Mouse (Mus musculus) megakaryocyte, embryonic 14.5 days (primary cell): ENCODE measurements around the gene Ephx1. TPM values are rescaled to one million over a fixed set of nuclear protein-coding genes. Genes with fewer than 3 reads are reported as not detected.
A peak's percentile ranks its signal among the peaks of the same experiment; 100 is the strongest.

Experiments
- H3K27me3 ChIP-seq: replicated peaks from 2 replicates; pipeline ENCODE3; 2012; ENCODE audit warnings: inconsistent platforms
- H3K36me3 ChIP-seq: replicated peaks from 2 replicates; pipeline ENCODE3; 2012; ENCODE audit warnings: low read length, inconsistent platforms, mixed read lengths
- H3K4me1 ChIP-seq: 2 replicates; pipeline ENCODE4 v1.6.1; 2012; ENCODE audit warnings: inconsistent platforms
- H3K4me3 ChIP-seq: replicated peaks from 2 replicates; pipeline ENCODE3; 2012; ENCODE audit warnings: moderate library complexity, mild to moderate bottlenecking, inconsistent platforms
- H3K9me3 ChIP-seq: 2 replicates; pipeline ENCODE4 v1.6.1; 2012; ENCODE audit warnings: inconsistent platforms
- FLI1 ChIP-seq: IDR thresholded peaks from 2 replicates; pipeline ENCODE4 v1.6.1; 2012; ENCODE audit warnings: low read length, inconsistent platforms, mixed read lengths
- GATA1 ChIP-seq: IDR thresholded peaks from 3 replicates; pipeline ENCODE4 v1.6.1; 2012; ENCODE audit warnings: mixed read lengths, low read length, inconsistent platforms, borderline replicate concordance
- polyA plus RNA-seq: library from polyadenylated mRNA; stranded (reverse); fragments of >175 nt; gene quantifications from 2 replicates; pipeline ENCODE4 v1.2.3, GENCODE M21; 2012; ENCODE audit warnings: low replicate concordance; ENCODE audit not compliant: insufficient read depth

The Ephx1 gene
- polyA plus RNA-seq, 1 experiment = not detected

DNA sequence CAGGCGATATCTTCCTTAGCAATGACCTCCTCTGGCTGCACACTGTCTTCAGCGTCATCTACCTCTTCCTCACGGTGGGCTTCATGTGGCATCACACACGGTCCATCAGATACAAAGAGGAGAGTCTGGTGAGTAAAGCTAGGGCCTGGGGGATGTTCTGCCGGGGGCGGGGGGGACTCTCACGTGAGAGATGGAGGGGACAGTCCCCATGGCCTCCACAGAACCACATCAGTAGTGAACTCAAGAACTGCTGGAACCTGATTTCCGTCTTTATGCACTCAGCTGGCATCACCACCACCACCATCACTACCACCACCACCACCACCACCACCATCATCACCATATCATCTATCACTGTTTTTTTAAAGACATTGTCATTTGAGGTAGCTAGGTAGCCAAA, 64.3 kb downstream of the Ephx1 start:
- peak overlapping the region; percentile 66 for H3K4me3 ChIP-seq
- TF ChIP-seq FLI1 (no peak), GATA1 (no peak)
- H3K27me3 ChIP-seq = no peaks in the 10 kb centered on the region
- H3K4me1 ChIP-seq = peaks cover 33% of the 10 kb centered on the region
- no peaks in the 10 kb centered on the region for H3K9me3 ChIP-seq
- H3K36me3 ChIP-seq = peaks cover 95% of the 10 kb centered on the region

DNA sequence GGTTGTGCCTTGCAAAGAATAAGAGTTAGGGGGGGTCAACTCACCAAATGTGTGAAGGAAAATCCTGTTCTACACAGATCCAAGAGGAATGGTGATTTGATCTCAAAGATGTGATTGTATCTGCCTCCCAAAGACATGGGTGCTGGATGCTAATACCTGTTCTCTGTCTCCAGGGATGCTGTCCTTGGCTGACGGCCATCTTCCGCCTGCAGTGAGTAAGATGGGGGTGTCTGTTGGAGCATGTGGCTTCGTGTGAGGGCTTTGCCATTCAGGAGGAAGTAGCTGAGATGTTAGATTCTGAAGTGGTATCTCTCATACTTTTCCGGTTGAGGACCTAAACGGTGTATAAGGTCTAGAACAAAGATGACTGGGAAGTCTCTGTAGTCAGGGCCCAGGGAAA, 67.9 kb downstream of the Ephx1 start:
- no peaks in the 10 kb centered on the region for H3K27me3 ChIP-seq
- H3K9me3 ChIP-seq = no peaks in the 10 kb centered on the region
- H3K36me3 ChIP-seq = peaks cover 92% of the 10 kb centered on the region
- H3K4me1 ChIP-seq = peaks cover 32% of the 10 kb centered on the region
- H3K4me3 ChIP-seq = no peak overlapping the region
- TF ChIP-seq FLI1 (no peak), GATA1 (no peak)

DNA sequence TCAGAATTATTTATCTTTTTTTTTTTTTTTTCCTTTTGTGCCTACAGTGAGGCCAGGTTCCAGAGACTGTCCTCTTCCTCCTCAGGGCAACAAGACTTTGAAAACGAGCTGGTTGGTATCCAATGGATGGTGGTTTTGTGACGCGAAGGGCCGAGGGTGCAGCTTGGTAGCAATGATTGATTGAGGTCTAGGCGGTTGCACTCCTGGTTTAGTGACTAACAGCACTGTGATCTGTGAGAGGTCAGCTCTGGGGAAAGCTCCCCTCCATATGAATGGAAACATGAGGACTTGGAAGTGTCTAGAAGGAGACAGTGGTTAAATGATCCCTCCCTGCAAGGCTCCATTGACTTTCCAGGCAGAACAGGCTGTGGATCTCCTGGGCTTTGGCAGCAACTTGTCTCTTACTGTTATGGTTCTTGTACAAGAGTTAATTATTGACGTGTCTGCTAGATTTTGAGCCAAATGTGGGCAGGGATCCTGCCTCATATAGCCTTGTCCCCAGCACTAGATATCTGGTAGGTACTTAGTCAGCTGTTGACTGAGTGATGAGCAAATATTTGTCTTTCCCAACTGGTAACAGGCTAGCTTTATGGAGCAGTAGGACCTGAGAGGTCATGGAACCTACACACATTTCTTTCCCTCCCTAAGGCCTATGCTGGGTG, 68.5 kb downstream of the Ephx1 start:
- Histone ChIP-seq H3K4me3 (no peak overlapping the region), H3K9me3 (no peaks in the 10 kb centered on the region), H3K27me3 (no peaks in the 10 kb centered on the region), H3K36me3 (peaks cover 92% of the 10 kb centered on the region), H3K4me1 (peaks cover 26% of the 10 kb centered on the region)
- TF ChIP-seq FLI1 = no peak

DNA sequence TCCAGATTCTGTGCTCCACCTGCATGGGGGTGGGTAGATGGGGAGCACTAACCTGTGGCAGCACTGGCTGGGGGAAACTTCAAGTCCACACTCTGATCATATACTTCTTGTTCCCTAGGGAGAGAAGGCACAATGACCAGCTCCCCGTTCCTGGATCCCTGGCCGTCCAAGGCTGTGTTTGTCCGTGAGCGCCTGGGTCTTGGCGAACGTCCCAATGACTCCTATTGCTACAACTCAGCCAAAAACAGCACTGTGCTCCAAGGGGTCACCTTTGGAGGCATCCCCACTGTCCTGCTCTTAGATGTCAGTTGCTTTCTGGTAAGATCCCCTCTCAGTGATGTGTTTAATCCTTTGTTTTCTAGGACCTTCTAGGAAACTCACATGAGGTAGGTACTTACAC, 74.3 kb downstream of the Ephx1 start:
- TF ChIP-seq GATA1 = no peak
- no peak for TF ChIP-seq FLI1
- peaks cover 56% of the 10 kb centered on the region for H3K4me1 ChIP-seq
- no peaks in the 10 kb centered on the region for H3K9me3 ChIP-seq
- H3K27me3 ChIP-seq = no peaks in the 10 kb centered on the region
- H3K4me3 ChIP-seq = no peak overlapping the region
- peaks cover 49% of the 10 kb centered on the region for H3K36me3 ChIP-seq

DNA sequence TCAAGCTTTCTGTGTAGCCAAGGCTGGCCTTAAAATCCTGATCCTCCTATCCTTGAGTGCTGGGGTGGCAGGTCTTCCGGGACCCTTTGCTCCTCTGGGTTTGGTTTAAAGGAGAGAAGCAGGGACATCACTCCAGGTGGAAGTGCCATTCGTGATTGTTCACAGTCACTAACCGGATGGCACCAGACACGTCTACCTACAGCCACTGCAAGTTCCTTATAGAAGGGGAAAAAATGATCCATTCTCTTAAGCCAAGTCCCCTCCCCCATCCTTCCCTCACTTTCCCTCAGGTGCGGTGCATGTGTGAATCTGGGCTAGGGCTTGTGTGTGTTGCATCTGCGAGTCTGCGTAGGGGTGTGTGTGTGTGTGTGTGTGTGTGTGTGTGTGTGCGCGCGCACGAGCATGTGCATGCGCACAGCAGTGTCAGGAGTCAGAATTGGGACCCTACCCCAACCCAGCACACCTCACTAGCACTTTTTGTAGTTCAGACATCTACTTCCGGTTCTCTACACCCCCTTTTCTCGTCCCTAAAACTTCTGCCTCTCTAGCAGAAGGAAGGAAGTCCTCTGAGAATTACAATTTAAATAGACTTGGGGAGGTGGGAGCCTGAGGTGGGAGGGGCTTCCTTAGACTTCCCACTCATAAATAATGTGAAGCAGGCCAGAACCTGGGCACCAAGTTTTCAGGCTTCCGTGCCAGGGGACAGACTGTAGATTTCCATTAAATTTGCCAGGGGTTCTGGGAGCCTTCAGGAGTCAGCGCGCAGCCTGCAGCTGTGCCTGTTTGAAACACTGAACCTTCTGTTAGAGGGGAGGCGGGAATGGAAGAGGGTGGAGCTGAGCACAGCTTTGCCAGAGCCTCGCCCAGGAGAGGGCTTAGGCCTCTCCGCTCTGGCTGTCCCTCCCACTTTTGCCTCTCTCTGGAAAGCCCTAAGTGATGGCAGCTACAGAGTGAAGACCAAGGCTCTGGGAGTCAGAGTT, 75.4 kb downstream of the Ephx1 start:
- H3K4me3 ChIP-seq = peak overlapping the region; percentile 83

DNA sequence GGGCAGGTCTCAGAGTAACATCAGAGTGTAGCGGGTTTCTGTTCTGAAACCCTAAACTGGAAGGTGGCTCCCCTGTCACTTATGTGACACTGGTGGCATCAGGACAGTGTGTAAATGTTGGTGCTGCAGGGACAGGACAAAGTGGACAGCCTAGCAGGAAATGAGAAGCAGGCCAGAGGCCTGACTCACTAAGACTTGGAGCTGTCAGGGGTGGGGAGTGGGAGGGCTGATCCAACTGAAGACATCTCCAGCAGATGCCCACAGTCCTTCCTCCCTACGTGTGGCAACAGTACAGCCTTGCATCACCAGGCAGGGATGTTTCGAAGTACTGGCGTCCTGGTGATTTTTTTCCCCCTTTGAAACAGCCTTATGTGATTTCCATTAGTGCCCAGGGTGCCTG, 76.2 kb downstream of the Ephx1 start:
- H3K9me3 ChIP-seq = no peaks in the 10 kb centered on the region
- TF ChIP-seq GATA1 = no peak
- TF ChIP-seq FLI1 = no peak
- peaks cover 62% of the 10 kb centered on the region for H3K4me1 ChIP-seq
- H3K27me3 ChIP-seq = no peaks in the 10 kb centered on the region
- H3K36me3 ChIP-seq = peaks cover 37% of the 10 kb centered on the region
- H3K4me3 ChIP-seq = peak overlapping the region; percentile 83

More for the DNA sequence above, 75.4 kb downstream of the Ephx1 start:
- Histone ChIP-seq H3K36me3 (peaks cover 44% of the 10 kb centered on the region), H3K9me3 (no peaks in the 10 kb centered on the region), H3K4me1 (peaks cover 65% of the 10 kb centered on the region), H3K27me3 (no peaks in the 10 kb centered on the region)
- TF ChIP-seq GATA1 = no peak
- no peak for TF ChIP-seq FLI1

DNA sequence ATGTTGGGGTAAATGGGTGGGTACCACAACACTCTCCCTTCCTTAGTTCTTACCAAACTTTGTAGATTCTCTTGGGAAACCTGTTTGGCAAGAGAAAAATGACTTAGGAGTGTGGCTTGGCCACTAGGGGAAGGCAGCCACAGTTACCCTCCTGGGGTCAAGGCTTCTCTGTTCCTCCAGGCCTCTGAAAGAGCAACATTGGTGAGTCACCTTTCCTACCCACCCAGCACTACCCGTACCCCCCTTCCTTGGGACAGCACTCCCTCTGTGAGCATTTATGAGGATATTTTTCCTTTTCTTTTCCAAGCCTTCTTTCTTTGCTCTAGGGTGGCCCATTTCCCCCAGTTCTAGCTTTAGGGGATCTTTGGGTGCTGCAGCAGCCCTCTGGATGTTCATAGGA, 76.8 kb downstream of the Ephx1 start:
- peaks cover 59% of the 10 kb centered on the region for H3K4me1 ChIP-seq
- H3K4me3 ChIP-seq = peak overlapping the region; percentile 99
- H3K27me3 ChIP-seq = no peaks in the 10 kb centered on the region

DNA sequence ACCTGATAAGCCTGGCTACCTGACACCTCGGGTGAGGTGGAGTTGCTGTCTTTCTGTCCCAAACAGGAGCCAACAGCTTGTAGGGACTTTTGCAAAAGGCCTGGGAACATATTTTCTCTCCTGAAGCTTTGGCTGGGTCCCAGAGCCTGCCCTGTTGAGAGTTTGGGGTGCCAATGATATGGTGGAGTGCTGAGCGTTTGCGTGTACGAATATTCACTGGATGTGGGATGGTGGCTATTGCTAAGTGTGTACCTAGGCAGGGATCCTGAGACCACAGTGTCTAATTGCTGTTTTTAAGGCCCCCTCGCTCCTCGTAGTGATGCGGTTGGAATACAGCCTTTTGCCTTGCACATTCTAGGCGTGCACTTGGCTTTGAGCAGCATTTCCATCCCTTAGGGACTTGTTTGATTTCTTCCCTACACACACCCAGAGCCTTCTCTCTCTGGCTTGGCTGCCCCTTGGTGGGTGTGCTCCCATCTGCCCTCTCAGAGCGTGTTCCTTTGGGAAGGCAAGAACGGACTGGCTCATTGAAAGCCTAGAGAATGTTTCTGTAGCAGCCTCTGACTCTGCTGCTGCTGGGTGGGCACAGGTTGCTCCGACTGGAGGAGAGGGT, 77.6 kb downstream of the Ephx1 start:
- TF ChIP-seq GATA1 = no peak
- no peak for TF ChIP-seq FLI1
- H3K4me1 ChIP-seq = peaks cover 59% of the 10 kb centered on the region
- no peaks in the 10 kb centered on the region for H3K9me3 ChIP-seq
- peak overlapping the region; percentile 99 for H3K4me3 ChIP-seq
- H3K27me3 ChIP-seq = peaks cover under 1% of the 10 kb centered on the region
- peaks cover 23% of the 10 kb centered on the region for H3K36me3 ChIP-seq

More for the DNA sequence above, 76.8 kb downstream of the Ephx1 start:
- no peaks in the 10 kb centered on the region for H3K9me3 ChIP-seq
- TF ChIP-seq FLI1 (no peak), GATA1 (no peak)
- peaks cover 30% of the 10 kb centered on the region for H3K36me3 ChIP-seq

DNA sequence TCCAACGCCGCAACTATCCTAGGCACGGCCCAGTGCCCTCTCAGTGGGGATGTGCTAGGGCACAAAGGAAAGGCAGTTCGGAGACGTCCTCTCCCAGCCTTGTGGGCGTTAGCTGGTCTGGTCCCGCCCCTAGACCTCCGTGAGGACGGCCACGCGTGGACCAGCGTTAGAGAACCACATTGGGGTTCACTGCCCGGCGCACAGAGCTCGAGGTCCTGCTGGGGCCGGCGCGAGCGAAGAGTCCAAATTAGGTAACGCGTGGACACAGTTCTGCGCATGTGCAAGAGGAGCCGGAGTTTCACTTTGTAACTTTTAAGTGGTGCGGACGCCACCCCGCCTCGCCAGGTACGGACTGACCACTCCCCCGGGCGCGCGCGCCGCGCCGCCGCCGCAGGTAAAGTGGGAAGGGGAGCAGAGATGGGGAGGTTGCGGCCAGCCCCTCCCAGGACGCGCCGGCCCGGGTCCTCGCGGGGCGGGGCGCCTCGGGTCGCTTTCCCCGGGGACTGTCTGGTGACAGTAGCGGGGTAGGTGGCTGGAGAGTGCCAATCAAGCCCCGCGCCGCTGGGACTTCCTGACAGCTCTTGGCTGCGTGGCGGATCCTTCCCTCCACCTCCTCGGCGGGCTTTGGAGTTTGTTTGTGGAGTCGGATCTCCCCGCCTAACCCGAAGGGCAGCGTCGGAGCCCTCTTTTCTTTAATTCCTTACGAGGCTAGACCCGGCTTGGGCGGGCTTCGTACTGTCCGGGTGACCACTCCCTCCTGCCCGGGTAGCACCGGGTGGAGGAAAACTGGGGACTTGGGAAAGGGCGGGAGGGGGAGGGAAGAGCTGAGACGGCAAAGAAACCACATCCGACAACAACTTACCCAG, 78.3 kb downstream of the Ephx1 start, which contains the start of gene Tmem63a:
Gene Tmem63a, plus strand, starts transcription at position 179 of the 866 bp plus-strand sequence.
- Histone ChIP-seq H3K27me3 (peaks cover 5% of the 10 kb centered on the region), H3K36me3 (peaks cover 15% of the 10 kb centered on the region), H3K4me1 (peaks cover 59% of the 10 kb centered on the region), H3K9me3 (no peaks in the 10 kb centered on the region), H3K4me3 (peak within 1 kb of the TSS; percentile 99)
- TF ChIP-seq GATA1 (no peak), FLI1 (no peak)
